Mouse (Mus musculus) E14TG2a.4 (cell line): Measurements from ENCODE around the gene Cdkn2aipnl.

Experiments used
- H3K27me3 ChIP-seq: 2 replicates; pipeline ENCODE4 v1.6.1; 2014; ENCODE audit warnings: low read length, control low read depth; ENCODE audit not compliant: insufficient read depth
- H3K36me3 ChIP-seq: 2 replicates; pipeline ENCODE4 v1.6.1; 2014; ENCODE audit warnings: low read length, control low read depth; ENCODE audit not compliant: insufficient read depth
- H3K4me1 ChIP-seq: replicated peaks from 2 replicates; pipeline ENCODE4 v1.6.1; 2014; ENCODE audit warnings: low read depth, low read length, control low read depth
- H3K4me3 ChIP-seq: replicated peaks from 2 replicates; pipeline ENCODE4 v1.5.1; 2014; ENCODE audit warnings: mild to moderate bottlenecking, low read length
- H3K9me3 ChIP-seq: 2 replicates; pipeline ENCODE4 v1.6.1; 2014; ENCODE audit warnings: low read length, control low read depth
- CTCF ChIP-seq: conservative IDR thresholded peaks from 2 replicates; pipeline ENCODE4 v1.5.1; 2014; ENCODE audit warnings: low read length
- NANOG ChIP-seq: IDR thresholded peaks from 2 replicates; pipeline ENCODE4 v1.6.1; 2014; ENCODE audit warnings: borderline replicate concordance, low read length, mixed read lengths
- POU5F1 ChIP-seq: IDR thresholded peaks from 2 replicates; pipeline ENCODE4 v1.6.1; 2014; ENCODE audit warnings: low read length, borderline replicate concordance

Gene Cdkn2aipnl

GRCm38 (mm10) chr11:51967443-51968401 lies at the start of gene Cdkn2aipnl:
Gene Cdkn2aipnl, plus strand, starts transcription at chr11:51967661.
- no peaks in the 10 kb centered on the region for H3K27me3 ChIP-seq

GRCm38 (mm10) chr11:51917951-51918350 lies 49.5 kb upstream of the Cdkn2aipnl start:
- H3K27me3 ChIP-seq: peaks cover 17% of the 10 kb centered on the region
- H3K4me3 ChIP-seq: no peak overlapping the region
- H3K4me1 ChIP-seq: peaks cover 26% of the 10 kb centered on the region
- peaks cover 4% of the 10 kb centered on the region; the same call in 1 of the 2 replicates for H3K9me3 ChIP-seq
- no peak for TF ChIP-seq NANOG
- no peak for TF ChIP-seq CTCF
- TF ChIP-seq POU5F1: no peak
- H3K36me3 ChIP-seq: no peaks in the 10 kb centered on the region

More at GRCm38 (mm10) chr11:51967443-51968401, at the start of gene Cdkn2aipnl:
- Histone ChIP-seq H3K9me3 (no peaks in the 10 kb centered on the region), H3K4me1 (peaks cover 37% of the 10 kb centered on the region), H3K4me3 (peak within 1 kb of the TSS; percentile 90), H3K36me3 (peaks cover 42% of the 10 kb centered on the region)
- TF ChIP-seq CTCF (peak; percentile 49), NANOG (no peak)

- Histone ChIP-seq H3K9me3 (peaks cover 5% of the 10 kb centered on the region), H3K4me3 (no peak overlapping the region), H3K4me1 (peaks cover 26% of the 10 kb centered on the region), H3K27me3 (peaks cover 17% of the 10 kb centered on the region), H3K36me3 (no peaks in the 10 kb centered on the region)
- TF ChIP-seq CTCF (no peak), NANOG (no peak)
Observed at GRCm38 (mm10) chr11:51918576-51918975, 48.9 kb upstream of the Cdkn2aipnl start.

- TF ChIP-seq POU5F1: no peak
- no peak for TF ChIP-seq NANOG
- no peak for TF ChIP-seq CTCF
- no peaks in the 10 kb centered on the region for H3K36me3 ChIP-seq
- H3K9me3 ChIP-seq: peaks cover 5% of the 10 kb centered on the region
- peaks cover 12% of the 10 kb centered on the region for H3K4me1 ChIP-seq
- H3K4me3 ChIP-seq: no peak overlapping the region
- H3K27me3 ChIP-seq: peaks cover 12% of the 10 kb centered on the region
Observed at GRCm38 (mm10) chr11:51921355-51922125, 45.9 kb upstream of the Cdkn2aipnl start.

GRCm38 (mm10) chr11:51922421-51922841 lies 45.0 kb upstream of the Cdkn2aipnl start:
- H3K4me1 ChIP-seq: peaks cover 4% of the 10 kb centered on the region
- peaks cover 5% of the 10 kb centered on the region for H3K9me3 ChIP-seq
- peaks cover 12% of the 10 kb centered on the region for H3K27me3 ChIP-seq
- TF ChIP-seq NANOG (no peak), CTCF (no peak), POU5F1 (no peak)
- H3K36me3 ChIP-seq: no peaks in the 10 kb centered on the region
- H3K4me3 ChIP-seq: no peak overlapping the region

GRCm38 (mm10) chr11:51925595-51925994 lies 41.9 kb upstream of the Cdkn2aipnl start:
- 0 out of 2 replicates have a peak, but pooled peaks cover 5% of the 10 kb centered on the region for H3K27me3 ChIP-seq
- no peaks in the 10 kb centered on the region for H3K36me3 ChIP-seq
- no peaks in the 10 kb centered on the region for H3K4me1 ChIP-seq
- H3K9me3 ChIP-seq: peaks cover 5% of the 10 kb centered on the region
- TF ChIP-seq CTCF (no peak), POU5F1 (no peak), NANOG (no peak)
- H3K4me3 ChIP-seq: no peak overlapping the region

- TF ChIP-seq NANOG (no peak), POU5F1 (no peak)
- Histone ChIP-seq H3K4me3 (no peak overlapping the region), H3K9me3 (peaks cover 5% of the 10 kb centered on the region), H3K4me1 (no peaks in the 10 kb centered on the region), H3K27me3 (0 out of 2 replicates have a peak, but pooled peaks cover 5% of the 10 kb centered on the region), H3K36me3 (no peaks in the 10 kb centered on the region)
Observed at GRCm38 (mm10) chr11:51926385-51926784, 41.1 kb upstream of the Cdkn2aipnl start.

- Histone ChIP-seq H3K36me3 (no peaks in the 10 kb centered on the region), H3K4me1 (no peaks in the 10 kb centered on the region), H3K9me3 (peaks cover 5% of the 10 kb centered on the region), H3K4me3 (no peak overlapping the region), H3K27me3 (0 out of 2 replicates have a peak, but pooled peaks cover 5% of the 10 kb centered on the region)
- no peak for TF ChIP-seq POU5F1
- no peak for TF ChIP-seq CTCF
- TF ChIP-seq NANOG: no peak
Observed at GRCm38 (mm10) chr11:51927106-51927505, 40.4 kb upstream of the Cdkn2aipnl start.
